Mouse (Mus musculus) heart, adult 2 months (tissue): ENCODE measurements around the gene Cir1. TPM values are rescaled to one million over a fixed set of nuclear protein-coding genes. Genes with fewer than 3 reads are reported as not detected.

Source experiments
- DNase-seq, 2 experiments: peaks; one replicate each; pipeline ENCODE4 v3.0.0; 2021
- H3K27ac ChIP-seq: fragments of 200-600 bp; 2 replicates; pipeline ENCODE4 v1.8.1; 2022
- H3K27me3 ChIP-seq: fragments of 200-500 bp; 2 replicates; pipeline ENCODE4 v1.6.1; 2012; ENCODE audit warnings: mild to moderate bottlenecking, low read length, inconsistent platforms, mixed read lengths; ENCODE audit not compliant: control insufficient read depth, insufficient read depth
- H3K36me3 ChIP-seq: fragments of 200-500 bp; 2 replicates; pipeline ENCODE4 v1.6.1; 2012; ENCODE audit warnings: low read length, inconsistent platforms; ENCODE audit not compliant: control insufficient read depth, insufficient read depth
- H3K4me1 ChIP-seq: fragments of 200-500 bp; 2 replicates; pipeline ENCODE4 v1.6.1; 2011; ENCODE audit warnings: low read length; ENCODE audit not compliant: control insufficient read depth, insufficient read depth
- H3K4me3 ChIP-seq: fragments of 200-600 bp; 2 replicates; pipeline ENCODE4 v1.8.1; 2022
- H3K79me2 ChIP-seq: fragments of 200-500 bp; replicated peaks from 2 replicates; pipeline ENCODE4 v1.6.1; 2012; ENCODE audit warnings: mild to moderate bottlenecking, inconsistent platforms, low read length, moderate library complexity, mixed read lengths; ENCODE audit not compliant: control insufficient read depth, insufficient read depth
- H3K9ac ChIP-seq: fragments of 200-500 bp; 2 replicates; pipeline ENCODE4 v1.6.1; 2012; ENCODE audit warnings: low read depth, mild to moderate bottlenecking, control low read depth, inconsistent platforms, low read length, mixed read lengths
- CTCF ChIP-seq: fragments of 200-600 bp; IDR thresholded peaks from 2 replicates; pipeline ENCODE4 v1.8.1; 2022; ENCODE audit warnings: antibody characterized with exemption, mild to moderate bottlenecking, moderate library complexity
- EP300 ChIP-seq: fragments of 200-500 bp; IDR thresholded peaks from 2 replicates; pipeline ENCODE4 v1.6.1; 2011; ENCODE audit warnings: low read depth, low read length, control low read depth; ENCODE audit not compliant: insufficient read depth
- POLR2A ChIP-seq: fragments of 200-500 bp; IDR thresholded peaks from 2 replicates; pipeline ENCODE4 v1.6.1; 2011; ENCODE audit warnings: mild to moderate bottlenecking, low read depth, low read length, control low read depth; ENCODE audit not compliant: insufficient read depth
- WGBS: fragments of 180-500 bp; shearing (Covaris S2); methylation state at CpG from one replicate; pipeline ENCODE4 v1.1.7; 2018; 5-methylcytosine and 5-hydroxymethylcytosine counted together
- intact Hi-C: fragments of 180-260 bp; cut with DNase I; formaldehyde crosslinking; loops from one replicate; pipeline ENCODE4 v1.15.1; 2025
- polyA plus RNA-seq: library from polyadenylated mRNA; depleted of rRNA; stranded (reverse); fragments of >200 nt; gene quantifications from 2 replicates; pipeline ENCODE4 v1.2.3, GENCODE M21; 2012
- total RNA-seq, 2 experiments: library from RNA; stranded (reverse); gene quantifications; 2 replicates each; pipeline ENCODE4 v1.2.3; 2021

Cir1 gene
- total and polyA plus RNA-seq, 3 experiments = 2.5 to 14.3 (median 11.9) TPM

- Histone ChIP-seq H3K27me3 (peaks cover 47% of the 10 kb centered on the region), H3K4me1 (peaks cover 2% of the 10 kb centered on the region; the same call in 1 of the 2 replicates), H3K36me3 (no peaks in the 10 kb centered on the region), H3K4me3 (no peak overlapping the region), H3K79me2 (no peaks in the 10 kb centered on the region), H3K9ac (no peak overlapping the region), H3K27ac (no peak overlapping the region)
- intact Hi-C loops = loop anchor here (1.0 to 10.0 kb wide), 7 partner anchors 63 to 1730 kb away; partner anchors contain the start of genes Dlx2, Gpr155, Hoxd10 and Hoxd9
- TF ChIP-seq EP300 (no peak), POLR2A (no peak)
- DNase-seq = no peak
- WGBS = 15% methylated on average over 18 of the region's 18 CpGs
Measured at GRCm38 (mm10) chr2:73277709-73278075, 34.8 kb downstream of the Cir1 start.

- H3K36me3 ChIP-seq = no peaks in the 10 kb centered on the region
- H3K79me2 ChIP-seq = no peaks in the 10 kb centered on the region
- WGBS = 9% methylated on average over 38 of the region's 38 CpGs
- H3K27me3 ChIP-seq = peaks cover 47% of the 10 kb centered on the region
- no peak overlapping the region for H3K27ac ChIP-seq
- H3K4me1 ChIP-seq = peaks cover 2% of the 10 kb centered on the region; the same call in 1 of the 2 replicates
- no peak overlapping the region for H3K4me3 ChIP-seq
- intact Hi-C loops = loop anchor here (5.0 to 10.0 kb wide), 4 partner anchors 110 to 1730 kb away; partner anchors contain the start of genes Dlx2, Gpr155, Hoxd10 and Hoxd9
- TF ChIP-seq POLR2A = no peak
- no peak for TF ChIP-seq EP300
- no peak for TF ChIP-seq CTCF
- peak in 1 of 2 experiments; percentile 50 for DNase-seq
- no peak overlapping the region for H3K9ac ChIP-seq
Measured at GRCm38 (mm10) chr2:73277021-73277708, 35.3 kb downstream of the Cir1 start.

GRCm38 (mm10) chr2:73276141-73276571, 36.3 kb downstream of the Cir1 start:
- intact Hi-C loops = loop anchor here (5.0 to 10.0 kb wide), 4 partner anchors 111 to 1729 kb away; partner anchors contain the start of genes Dlx2, Gpr155, Hoxd10 and Hoxd9
- Histone ChIP-seq H3K9ac (no peak overlapping the region), H3K36me3 (no peaks in the 10 kb centered on the region; the same call in 1 of the 2 replicates), H3K4me3 (no peak overlapping the region), H3K4me1 (peaks cover 2% of the 10 kb centered on the region; the same call in 1 of the 2 replicates), H3K27ac (no peak overlapping the region), H3K79me2 (no peaks in the 10 kb centered on the region), H3K27me3 (peaks cover 54% of the 10 kb centered on the region)
- DNase-seq = no peak
- TF ChIP-seq EP300 (no peak), POLR2A (no peak), CTCF (no peak)
- 9% methylated on average over 6 of the region's 6 CpGs for WGBS

- H3K4me3 ChIP-seq = no peak overlapping the region
- no peak for DNase-seq
- H3K27me3 ChIP-seq = peaks cover 53% of the 10 kb centered on the region
- no peak overlapping the region for H3K27ac ChIP-seq
- H3K79me2 ChIP-seq = no peaks in the 10 kb centered on the region
- TF ChIP-seq POLR2A = no peak
- no peak for TF ChIP-seq EP300
- H3K36me3 ChIP-seq = no peaks in the 10 kb centered on the region; the same call in 1 of the 2 replicates
- intact Hi-C loops = loop anchor here (5.0 to 10.0 kb wide), 4 partner anchors 112 to 1728 kb away; partner anchors contain the start of genes Dlx2, Gpr155, Hoxd10 and Hoxd9
- whole genome bisulfite sequencing = 20% methylated on average over 8 of the region's 8 CpGs
- no peak overlapping the region for H3K9ac ChIP-seq
- peaks cover 2% of the 10 kb centered on the region; the same call in 1 of the 2 replicates for H3K4me1 ChIP-seq
Measured at GRCm38 (mm10) chr2:73275261-73276040, 37.0 kb downstream of the Cir1 start.

GRCm38 (mm10) chr2:73274119-73274920, 38.2 kb downstream of the Cir1 start:
- intact Hi-C loops = loop anchor here (10.0 kb wide), 2 partner anchors 300 to 1420 kb away; partner anchors contain the start of genes Hoxd10 and Hoxd9
- H3K9ac ChIP-seq = peak overlapping the region; percentile 42; the same call in 1 of the 2 replicates
- H3K4me3 ChIP-seq = peak overlapping the region; percentile 18
- WGBS = 2% methylated on average over 88 of the region's 88 CpGs
- DNase-seq = peak; percentile 62 to 78
- TF ChIP-seq CTCF (no peak), EP300 (no peak), POLR2A (no peak)
- H3K79me2 ChIP-seq = no peaks in the 10 kb centered on the region
- H3K27ac ChIP-seq = no peak overlapping the region
- H3K27me3 ChIP-seq = peaks cover 54% of the 10 kb centered on the region
- peaks cover 2% of the 10 kb centered on the region; the same call in 1 of the 2 replicates for H3K4me1 ChIP-seq
- H3K36me3 ChIP-seq = no peaks in the 10 kb centered on the region; the same call in 1 of the 2 replicates
